Mouse (Mus musculus): ENCODE results near the gene Dact3.

DNA sequence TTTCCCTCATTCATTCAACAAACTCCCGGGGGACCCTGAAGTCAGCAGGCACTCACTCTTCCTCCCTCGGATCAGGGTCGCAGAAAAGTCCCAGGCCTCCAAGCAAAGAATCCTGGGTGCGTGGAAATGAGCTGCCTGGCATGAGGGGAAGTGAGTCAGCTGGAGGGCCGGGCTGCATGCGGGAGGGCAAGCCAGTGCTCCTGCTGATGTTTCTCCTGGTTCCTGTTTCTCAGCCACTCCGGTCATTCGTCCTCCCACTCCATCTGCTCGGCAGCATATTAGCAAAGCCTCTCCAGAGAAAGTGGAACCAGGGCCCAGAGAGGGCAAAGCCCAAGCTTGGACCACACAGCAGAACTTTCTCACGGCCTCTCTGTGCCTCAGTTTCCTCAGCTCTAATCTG lies 34.8 kb downstream of the Dact3 start:
- TF ChIP-seq POLR2A (IDR thresholded peaks at IDR 0.05; ENCODE audit: borderline replicate concordance, control insufficient read depth, low read depth, low read length): no peak
- TF ChIP-seq CTCF (IDR thresholded peaks at IDR 0.05; ENCODE audit: control insufficient read depth, insufficient read depth, low read length): no peak

Measured in bone marrow, adult 2 months (tissue).